Mouse (Mus musculus) lung, adult 10 weeks (tissue): Measurements from ENCODE around the gene Slc25a14. TPM values are rescaled to one million over a fixed set of nuclear protein-coding genes. Genes with fewer than 3 reads are reported as not detected.

Experiments
- polyA plus RNA-seq: library from polyadenylated mRNA; stranded (reverse); fragments of 350-450 nt; fragmentation: Illumina TruSeq; extraction: RNeasy Lipid Tissue Mini Kit (QIAGEN cat#74804); gene quantifications from one replicate; pipeline ENCODE4 v1.2.3, GENCODE M21; 2014; ENCODE audit warnings: low read depth, low replicate concordance; ENCODE audit not compliant: insufficient read depth

Slc25a14 gene
- polyA plus RNA-seq, result 7.5 TPM

DNA sequence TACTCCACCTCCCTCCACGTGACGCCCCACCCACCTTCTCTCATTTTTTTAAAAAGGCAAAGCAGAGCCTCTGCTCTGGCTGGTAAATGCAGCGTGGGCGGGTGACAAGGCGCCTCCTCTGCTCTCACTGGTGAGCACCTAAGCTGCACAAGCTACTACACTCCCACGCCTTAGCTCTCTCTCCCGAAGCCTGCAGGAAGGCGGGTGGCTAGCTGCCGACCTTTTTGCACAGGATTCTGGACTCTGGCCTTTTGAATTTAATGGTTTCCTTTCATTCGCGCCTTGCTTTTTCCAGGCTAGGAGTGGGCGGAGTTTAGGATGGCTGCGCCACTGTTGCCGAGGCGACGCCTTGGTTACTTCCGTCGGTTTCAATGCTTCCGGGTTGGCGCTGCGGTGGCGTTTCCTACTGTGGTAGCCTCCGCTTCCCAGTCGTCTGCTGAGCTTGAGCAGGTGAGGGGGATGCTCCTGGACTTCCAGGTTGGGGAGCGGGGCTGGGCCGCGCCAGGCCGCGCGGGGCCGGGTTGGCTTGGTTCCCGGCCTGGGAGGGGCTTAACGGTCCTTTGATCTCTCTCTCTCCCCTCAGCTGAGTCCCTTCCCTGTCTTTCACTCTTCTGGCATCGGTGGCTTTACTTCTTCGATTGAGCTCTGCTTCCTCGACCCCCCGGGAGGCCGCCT lies at the start of gene Slc25a14:
Gene Slc25a14 (plus strand): TSS at position 35 of the 675 bp plus-strand sequence.

DNA sequence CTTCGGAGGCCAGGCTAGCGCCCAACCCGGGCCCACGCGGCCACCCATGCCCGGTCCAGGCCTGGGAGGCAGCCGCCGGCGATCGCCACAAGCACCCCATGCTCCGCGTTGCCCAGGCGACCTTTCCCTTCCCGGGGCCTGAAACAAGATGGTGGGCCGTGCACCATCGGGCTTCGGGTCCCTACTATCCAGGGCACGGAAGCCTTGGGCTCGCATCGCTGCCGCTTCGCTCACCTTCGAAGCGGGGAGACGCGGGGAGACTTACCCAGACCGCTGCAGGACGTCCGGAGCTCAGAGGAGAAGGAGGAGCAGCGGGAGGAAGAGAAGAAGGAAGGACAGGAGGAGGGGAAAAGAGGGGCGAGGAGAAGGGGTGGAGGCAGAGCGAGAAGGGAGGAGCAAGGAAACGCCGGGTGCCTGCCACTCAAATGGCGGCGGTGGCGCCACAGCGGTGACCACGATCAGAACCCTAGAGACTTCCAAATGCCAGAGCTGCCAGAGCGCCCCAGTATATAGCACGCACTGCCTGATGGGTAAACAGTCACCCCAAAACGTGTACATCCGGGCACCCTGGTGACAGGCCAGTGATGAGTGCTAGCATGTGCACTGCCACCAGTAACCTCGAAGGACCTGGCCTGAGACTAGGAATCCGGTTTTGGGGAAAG lies 29.0 kb upstream of the Slc25a14 start, which contains the start of gene Zfp280c:
Gene Zfp280c (minus strand): TSS at position 406 of the 662 bp plus-strand sequence.

DNA sequence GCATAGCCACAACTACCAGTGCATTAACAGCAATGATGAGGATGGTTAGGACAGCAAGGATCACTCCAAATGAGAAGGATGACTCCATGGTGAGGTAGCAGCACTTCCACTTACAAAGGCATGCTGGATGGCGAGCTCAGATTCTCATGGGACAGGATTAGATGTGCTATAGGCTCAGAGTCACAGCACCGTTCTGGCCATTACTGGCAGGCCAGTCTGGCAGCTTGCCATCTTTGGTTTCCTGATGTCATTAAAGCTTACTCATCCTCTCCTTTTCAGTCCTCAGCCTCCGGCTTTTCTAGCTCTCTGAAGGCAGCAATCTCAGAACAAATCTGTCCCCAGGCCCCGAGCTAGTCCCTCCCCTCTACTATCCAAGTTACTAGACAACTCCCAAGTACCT lies 51.0 kb downstream of the Slc25a14 start, which contains the start of gene Gpr119:
Gene Gpr119 (minus strand): TSS at position 308 of the 400 bp plus-strand sequence.

DNA sequence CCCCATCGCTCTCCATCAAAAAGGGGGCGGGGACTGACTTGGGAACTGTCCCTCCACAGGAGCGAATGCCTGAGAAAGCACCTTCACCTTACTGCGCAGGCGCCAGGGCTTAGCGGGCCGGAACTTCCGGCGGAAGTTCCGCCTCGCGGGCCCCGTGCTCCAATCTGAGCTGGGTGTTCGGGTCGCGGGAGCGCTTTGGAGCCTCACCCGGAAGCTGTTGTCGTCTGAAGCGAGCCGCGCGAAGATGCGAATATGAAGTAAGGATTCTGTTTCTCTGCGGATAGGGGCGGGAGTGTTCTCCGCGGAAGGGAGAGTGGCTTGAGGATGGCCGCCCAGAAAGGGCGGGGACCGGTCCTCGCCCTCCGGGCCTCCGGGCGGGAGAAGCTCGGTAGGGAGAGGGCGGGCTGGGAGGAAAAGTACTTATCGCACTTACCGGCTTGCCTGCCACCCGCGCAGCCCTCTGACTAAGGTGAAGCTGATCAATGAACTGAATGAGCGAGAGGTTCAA lies 71.7 kb downstream of the Slc25a14 start, which contains the start of gene Rbmx2:
Gene Rbmx2 (plus strand): TSS at position 141 of the 508 bp plus-strand sequence.

Other genes starting within 250 kb of the Slc25a14 start
- 6.3 TPM for gene Elf4, start 160.3 kb upstream of the Slc25a14 start, polyA plus RNA-seq
- 17.2 TPM for gene Aifm1, start 109.8 kb upstream of the Slc25a14 start, polyA plus RNA-seq
- 0.84 TPM for gene Rab33a, start 104.1 kb upstream of the Slc25a14 start, polyA plus RNA-seq
- gene Zfp280c, start 28.9 kb upstream of the Slc25a14 start, polyA plus RNA-seq, result 2.2 TPM
- not detected for gene Gpr119, start 51.1 kb downstream of the Slc25a14 start, polyA plus RNA-seq
- gene Rbmx2, start 71.6 kb downstream of the Slc25a14 start, polyA plus RNA-seq, result 5.8 TPM